17 mouse cellular contexts compared by ENCODE assay signal in genomic region chr8:91995407-91996144, GRCm38 (mm10).
DNase-seq lines count a peak whose midpoint lies in the region; ATAC-seq and TF ChIP-seq lines count a peak whose summit lies in the region.
"Had no signal": no experiment of that assay in that cellular context is flagged by ENCODE, and none has a peak within 500 bp of the region (broad histone marks: within the 10 kb centered on the region; RNA-seq: fewer than 3 reads in every experiment).

No protein-coding gene starts in this region.

- TF ChIP-seq CTCF in stomach, postnatal 0 days (IDR thresholded peaks at IDR 0.05; ENCODE audit: low read depth), result no peak

- H3K36me3 ChIP-seq in forebrain, embryonic 14.5 days (ENCODE audit: control insufficient read depth, insufficient read depth, low read length), result no peaks in the 10 kb centered on the region
- no peaks in the 10 kb centered on the region for H3K36me3 ChIP-seq in forebrain, embryonic 11.5 days (ENCODE audit: control insufficient read depth, insufficient read depth, low read length)
- H3K36me3 ChIP-seq in neural tube, embryonic 11.5 days (ENCODE audit: control insufficient read depth, insufficient read depth, low read length), result no peaks in the 10 kb centered on the region
- no peaks in the 10 kb centered on the region for H3K36me3 ChIP-seq in midbrain, embryonic 16.5 days (ENCODE audit: control insufficient read depth, insufficient read depth, low read length)
- H3K36me3 ChIP-seq in stomach, postnatal 0 days (ENCODE audit: control insufficient read depth, insufficient read depth, low read length), result no peaks in the 10 kb centered on the region
- H3K36me3 ChIP-seq: embryonic facial prominence, embryonic 12.5 days; lung, embryonic 15.5 days had no signal

- no peak overlapping the region for H3K4me3 ChIP-seq in forebrain, embryonic 14.5 days (ENCODE audit: low read depth, low read length)
- no peak overlapping the region for H3K4me3 ChIP-seq in forebrain, embryonic 11.5 days (ENCODE audit: low read depth, low read length)
- H3K4me3 ChIP-seq in neural tube, embryonic 11.5 days (ENCODE audit: low read depth, low read length), result no peak overlapping the region
- H3K4me3 ChIP-seq in midbrain, embryonic 16.5 days (ENCODE audit: low read depth, low read length), result no peak overlapping the region
- no peak overlapping the region for H3K4me3 ChIP-seq in stomach, postnatal 0 days (ENCODE audit: low read depth, low read length)
- H3K4me3 ChIP-seq: embryonic facial prominence, embryonic 12.5 days; forebrain, embryonic 13.5 days; lung, embryonic 15.5 days had no signal

- H3K9me3 ChIP-seq in forebrain, embryonic 14.5 days (replicated peaks; ENCODE audit: control insufficient read depth, low read length), result no peaks in the 10 kb centered on the region; the same call in 1 of the 2 replicates
- peaks cover 3% of the 10 kb centered on the region; the same call in 1 of the 2 replicates for H3K9me3 ChIP-seq in forebrain, embryonic 11.5 days (ENCODE audit: control insufficient read depth, low read length)
- H3K9me3 ChIP-seq in neural tube, embryonic 11.5 days (ENCODE audit: control insufficient read depth, low read length), result no peaks in the 10 kb centered on the region; the same call in 1 of the 2 replicates
- peaks cover 3% of the 10 kb centered on the region; the same call in 1 of the 2 replicates for H3K9me3 ChIP-seq in midbrain, embryonic 16.5 days (replicated peaks; ENCODE audit: control insufficient read depth, low read length, poor library complexity, severe bottlenecking)
- no peaks in the 10 kb centered on the region for H3K9me3 ChIP-seq in stomach, postnatal 0 days (ENCODE audit: control insufficient read depth, low read length)
- H3K9me3 ChIP-seq: forebrain, embryonic 13.5 days; lung, embryonic 15.5 days had no signal

- peaks cover 33% of the 10 kb centered on the region for H3K4me1 ChIP-seq in forebrain, embryonic 14.5 days (ENCODE audit: control insufficient read depth, insufficient read depth, low read length)
- H3K4me1 ChIP-seq in forebrain, embryonic 11.5 days (replicated peaks; ENCODE audit: control insufficient read depth, insufficient read depth, low read length), result peaks cover 21% of the 10 kb centered on the region
- peaks cover 32% of the 10 kb centered on the region for H3K4me1 ChIP-seq in neural tube, embryonic 11.5 days (ENCODE audit: control insufficient read depth, insufficient read depth, low read length)
- H3K4me1 ChIP-seq in midbrain, embryonic 16.5 days (ENCODE audit: control insufficient read depth, insufficient read depth, low read length), result peaks cover 48% of the 10 kb centered on the region
- H3K4me1 ChIP-seq in stomach, postnatal 0 days (replicated peaks; ENCODE audit: control insufficient read depth, insufficient read depth), result no peaks in the 10 kb centered on the region

- H3K9ac ChIP-seq in forebrain, embryonic 14.5 days (ENCODE audit: low read length), result no peak overlapping the region
- no peak overlapping the region for H3K9ac ChIP-seq in forebrain, embryonic 11.5 days (ENCODE audit: low read length)
- H3K9ac ChIP-seq in neural tube, embryonic 11.5 days (ENCODE audit: low read length), result no peak overlapping the region
- H3K9ac ChIP-seq in midbrain, embryonic 16.5 days (ENCODE audit: low read depth, low read length), result no peak overlapping the region
- H3K9ac ChIP-seq in stomach, postnatal 0 days (ENCODE audit: low read length), result no peak overlapping the region
- H3K9ac ChIP-seq: embryonic facial prominence, embryonic 12.5 days; lung, embryonic 15.5 days had no signal

- peak; percentile 50 for DNase-seq in forebrain, embryonic 14.5 days (ENCODE audit: low spot score)
- no peak for DNase-seq in forebrain, embryonic 11.5 days (ENCODE audit: low spot score)
- no peak for DNase-seq in neural tube, embryonic 11.5 days (ENCODE audit: low spot score)
- DNase-seq in neural tube, embryonic 10.5 days (ENCODE audit: extremely low spot score, low spot score), result no peak
- no peak for DNase-seq in adrenal gland, adult (ENCODE audit: inconsistent age in 2 of 2, low spot score in 1 of 2)
- no peak for DNase-seq in stomach, postnatal 0 days (ENCODE audit: low spot score)
- DNase-seq in left cerebral cortex, adult 18-20 months (ENCODE audit: low spot score in 2 of 2), result no peak
- DNase-seq: cerebellum, adult 9-11 months; heart, adult 18-20 months; heart, postnatal 10 days; kidney, adult 11 months; liver had no signal

- no peak overlapping the region for H3K4me2 ChIP-seq in forebrain, embryonic 14.5 days (ENCODE audit: low read length)
- H3K4me2 ChIP-seq in forebrain, embryonic 11.5 days (ENCODE audit: low read depth, low read length, severe bottlenecking), result no peak overlapping the region
- no peak overlapping the region for H3K4me2 ChIP-seq in neural tube, embryonic 11.5 days (ENCODE audit: low read depth)
- H3K4me2 ChIP-seq in midbrain, embryonic 16.5 days (ENCODE audit: low read length), result no peak overlapping the region
- no peak overlapping the region for H3K4me2 ChIP-seq in stomach, postnatal 0 days (replicated peaks; ENCODE audit: low read depth)
- H3K4me2 ChIP-seq: embryonic facial prominence, embryonic 12.5 days; lung, embryonic 15.5 days had no signal

- 11% methylated on average over 9 of the region's 9 CpGs for WGBS in forebrain, embryonic 14.5 days
- 52% methylated on average over 9 of the region's 9 CpGs for WGBS in forebrain, embryonic 11.5 days
- WGBS in neural tube, embryonic 11.5 days, result 32% methylated on average over 9 of the region's 9 CpGs
- WGBS in midbrain, embryonic 16.5 days, result 22% methylated on average over 9 of the region's 9 CpGs
- WGBS in stomach, postnatal 0 days, result 50% methylated on average over 9 of the region's 9 CpGs

- H3K27ac ChIP-seq in forebrain, embryonic 14.5 days (ENCODE audit: low read depth, low read length), result no peak overlapping the region
- H3K27ac ChIP-seq in forebrain, embryonic 11.5 days (ENCODE audit: low read depth, low read length), result no peak overlapping the region
- H3K27ac ChIP-seq in neural tube, embryonic 11.5 days (ENCODE audit: low read depth, low read length), result peak overlapping the region; percentile 42; the same call in 1 of the 2 replicates
- peak overlapping the region; percentile 23; the same call in 1 of the 2 replicates for H3K27ac ChIP-seq in midbrain, embryonic 16.5 days (ENCODE audit: low read length)
- H3K27ac ChIP-seq in stomach, postnatal 0 days (replicated peaks), result no peak overlapping the region
- H3K27ac ChIP-seq: forebrain, embryonic 13.5 days; lung, embryonic 15.5 days had no signal

- no peak for ATAC-seq in forebrain, embryonic 14.5 days
- ATAC-seq in forebrain, embryonic 11.5 days (replicated peaks; ENCODE audit: low FRiP score), result no peak
- no peak for ATAC-seq in neural tube, embryonic 11.5 days (ENCODE audit: insufficient read depth, low FRiP score, low TSS enrichment)
- no peak for ATAC-seq in midbrain, embryonic 16.5 days
- ATAC-seq in stomach, postnatal 0 days (ENCODE audit: low FRiP score, low TSS enrichment), result no peak
- ATAC-seq: forebrain, embryonic 13.5 days; Patski had no signal

- H3K27me3 ChIP-seq in forebrain, embryonic 14.5 days (replicated peaks; ENCODE audit: control insufficient read depth, insufficient read depth, low read length), result peaks cover 35% of the 10 kb centered on the region
- H3K27me3 ChIP-seq in forebrain, embryonic 11.5 days (ENCODE audit: control insufficient read depth, insufficient read depth, low read length), result peaks cover 72% of the 10 kb centered on the region
- no peaks in the 10 kb centered on the region for H3K27me3 ChIP-seq in neural tube, embryonic 11.5 days (ENCODE audit: control insufficient read depth, insufficient read depth, low read length)
- H3K27me3 ChIP-seq in midbrain, embryonic 16.5 days (ENCODE audit: control insufficient read depth, insufficient read depth, low read depth, low read length), result no peaks in the 10 kb centered on the region
- no peaks in the 10 kb centered on the region for H3K27me3 ChIP-seq in stomach, postnatal 0 days (ENCODE audit: control insufficient read depth, insufficient read depth, low read length)

- no peak for TF ChIP-seq EP300 in stomach, postnatal 0 days (optimal IDR thresholded peaks at IDR 0.05)

Comparison
In these comparisons a context has a peak if more than half of its experiments do, and no peak if none do; other contexts are left out.
1. H3K27ac ChIP-seq: peak in neural tube, embryonic 11.5 days (single experiment) and midbrain, embryonic 16.5 days (single experiment); none in forebrain, embryonic 14.5 days (single experiment), forebrain, embryonic 11.5 days (single experiment) and stomach, postnatal 0 days (single experiment).